Mouse (Mus musculus): Measurements from ENCODE around the gene Akr1c13. TPM values are rescaled to one million over a fixed set of nuclear protein-coding genes. Genes with fewer than 3 reads are reported as not detected.
A peak's percentile ranks its signal among the peaks of the same experiment; 100 is the strongest.

Gene Akr1c13
- 3.7 and 6.0 TPM in 2 replicates for polyA plus RNA-seq (2012; rRNA removed)

GRCm38 (mm10) chr13:4190904-4191303 lies at the start of gene Akr1c13:
Akr1c13 (plus strand) TSS chr13:4191150.
- TF ChIP-seq CTCF (IDR thresholded peaks at IDR 0.05; ENCODE audit: borderline replicate concordance, control insufficient read depth, extremely low read depth, insufficient read depth, low read length, poor library complexity) (no peak), POLR2A (IDR thresholded peaks at IDR 0.05; ENCODE audit: control insufficient read depth, extremely low read depth, insufficient read depth, low read length, poor library complexity) (no peak)
- DNase-seq: peak; percentile 9
- no peak within 1 kb of the TSS for H3K27ac ChIP-seq (ENCODE audit: control insufficient read depth, insufficient read depth, low read length)
- H3K36me3 ChIP-seq (ENCODE audit: control insufficient read depth, insufficient read depth, low read length): no peaks in the 10 kb centered on the region
- H3K27me3 ChIP-seq (ENCODE audit: control insufficient read depth, insufficient read depth, low read length): no peaks in the 10 kb centered on the region
- 44% methylated on average over 3 of the region's 3 CpGs for WGBS
- no peak within 1 kb of the TSS for H3K4me3 ChIP-seq (ENCODE audit: control insufficient read depth, insufficient read depth, low read length)
- no peaks in the 10 kb centered on the region for H3K4me1 ChIP-seq (replicated peaks; ENCODE audit: control insufficient read depth, insufficient read depth, low read length)

GRCm38 (mm10) chr13:4144261-4144660 lies 46.7 kb upstream of the Akr1c13 start:
- Histone ChIP-seq H3K36me3 (ENCODE audit: control insufficient read depth, insufficient read depth, low read length) (no peaks in the 10 kb centered on the region), H3K4me3 (ENCODE audit: control insufficient read depth, insufficient read depth, low read length) (no peak overlapping the region), H3K27me3 (ENCODE audit: control insufficient read depth, insufficient read depth, low read length) (no peaks in the 10 kb centered on the region), H3K4me1 (replicated peaks; ENCODE audit: control insufficient read depth, insufficient read depth, low read length) (no peaks in the 10 kb centered on the region), H3K27ac (ENCODE audit: control insufficient read depth, insufficient read depth, low read length) (no peak overlapping the region)
- WGBS: 86% methylated on average over 1 of the region's 1 CpGs
- DNase-seq: no peak
- TF ChIP-seq POLR2A (IDR thresholded peaks at IDR 0.05; ENCODE audit: control insufficient read depth, extremely low read depth, insufficient read depth, low read length, poor library complexity) (no peak), CTCF (IDR thresholded peaks at IDR 0.05; ENCODE audit: borderline replicate concordance, control insufficient read depth, extremely low read depth, insufficient read depth, low read length, poor library complexity) (no peak)

GRCm38 (mm10) chr13:4150518-4150917 lies 40.4 kb upstream of the Akr1c13 start, which contains the start of gene Akr1c18:
Akr1c18 (minus strand) TSS chr13:4150654.
- no peak within 1 kb of the TSS for H3K4me3 ChIP-seq (ENCODE audit: control insufficient read depth, insufficient read depth, low read length)
- no peak for DNase-seq
- no peak for TF ChIP-seq POLR2A (IDR thresholded peaks at IDR 0.05; ENCODE audit: control insufficient read depth, extremely low read depth, insufficient read depth, low read length, poor library complexity)
- no peak for TF ChIP-seq CTCF (IDR thresholded peaks at IDR 0.05; ENCODE audit: borderline replicate concordance, control insufficient read depth, extremely low read depth, insufficient read depth, low read length, poor library complexity)
- no peaks in the 10 kb centered on the region for H3K36me3 ChIP-seq (ENCODE audit: control insufficient read depth, insufficient read depth, low read length)
- no peaks in the 10 kb centered on the region for H3K27me3 ChIP-seq (ENCODE audit: control insufficient read depth, insufficient read depth, low read length)
- H3K27ac ChIP-seq (ENCODE audit: control insufficient read depth, insufficient read depth, low read length): no peak within 1 kb of the TSS
- H3K4me1 ChIP-seq (replicated peaks; ENCODE audit: control insufficient read depth, insufficient read depth, low read length): no peaks in the 10 kb centered on the region
- WGBS: 88% methylated on average over 5 of the region's 5 CpGs

- Histone ChIP-seq H3K4me3 (ENCODE audit: control insufficient read depth, insufficient read depth, low read length) (no peak overlapping the region), H3K27me3 (ENCODE audit: control insufficient read depth, insufficient read depth, low read length) (no peaks in the 10 kb centered on the region), H3K4me1 (replicated peaks; ENCODE audit: control insufficient read depth, insufficient read depth, low read length) (no peaks in the 10 kb centered on the region), H3K36me3 (ENCODE audit: control insufficient read depth, insufficient read depth, low read length) (no peaks in the 10 kb centered on the region), H3K27ac (ENCODE audit: control insufficient read depth, insufficient read depth, low read length) (no peak overlapping the region)
- TF ChIP-seq POLR2A (IDR thresholded peaks at IDR 0.05; ENCODE audit: control insufficient read depth, extremely low read depth, insufficient read depth, low read length, poor library complexity): no peak
- TF ChIP-seq CTCF (IDR thresholded peaks at IDR 0.05; ENCODE audit: borderline replicate concordance, control insufficient read depth, extremely low read depth, insufficient read depth, low read length, poor library complexity): no peak
- DNase-seq: no peak
- 49% methylated on average over 2 of the region's 2 CpGs for WGBS
Observed at GRCm38 (mm10) chr13:4152908-4153307, 38.0 kb upstream of the Akr1c13 start.

GRCm38 (mm10) chr13:4153593-4153992 lies 37.4 kb upstream of the Akr1c13 start:
- H3K4me3 ChIP-seq (ENCODE audit: control insufficient read depth, insufficient read depth, low read length): no peak overlapping the region
- 81% methylated on average over 3 of the region's 3 CpGs for WGBS
- H3K36me3 ChIP-seq (ENCODE audit: control insufficient read depth, insufficient read depth, low read length): no peaks in the 10 kb centered on the region
- TF ChIP-seq CTCF (IDR thresholded peaks at IDR 0.05; ENCODE audit: borderline replicate concordance, control insufficient read depth, extremely low read depth, insufficient read depth, low read length, poor library complexity) (no peak), POLR2A (IDR thresholded peaks at IDR 0.05; ENCODE audit: control insufficient read depth, extremely low read depth, insufficient read depth, low read length, poor library complexity) (no peak)
- DNase-seq: no peak
- H3K4me1 ChIP-seq (replicated peaks; ENCODE audit: control insufficient read depth, insufficient read depth, low read length): no peaks in the 10 kb centered on the region
- H3K27me3 ChIP-seq (ENCODE audit: control insufficient read depth, insufficient read depth, low read length): no peaks in the 10 kb centered on the region
- no peak overlapping the region for H3K27ac ChIP-seq (ENCODE audit: control insufficient read depth, insufficient read depth, low read length)

GRCm38 (mm10) chr13:4155286-4155685 lies 35.7 kb upstream of the Akr1c13 start:
- TF ChIP-seq CTCF (IDR thresholded peaks at IDR 0.05; ENCODE audit: borderline replicate concordance, control insufficient read depth, extremely low read depth, insufficient read depth, low read length, poor library complexity) (no peak), POLR2A (IDR thresholded peaks at IDR 0.05; ENCODE audit: control insufficient read depth, extremely low read depth, insufficient read depth, low read length, poor library complexity) (no peak)
- Histone ChIP-seq H3K4me1 (replicated peaks; ENCODE audit: control insufficient read depth, insufficient read depth, low read length) (no peaks in the 10 kb centered on the region), H3K36me3 (ENCODE audit: control insufficient read depth, insufficient read depth, low read length) (no peaks in the 10 kb centered on the region), H3K27ac (ENCODE audit: control insufficient read depth, insufficient read depth, low read length) (no peak overlapping the region), H3K27me3 (ENCODE audit: control insufficient read depth, insufficient read depth, low read length) (no peaks in the 10 kb centered on the region), H3K4me3 (ENCODE audit: control insufficient read depth, insufficient read depth, low read length) (no peak overlapping the region)
- 87% methylated on average over 2 of the region's 2 CpGs for WGBS
- DNase-seq: no peak

- no peak for DNase-seq
- Histone ChIP-seq H3K4me1 (replicated peaks; ENCODE audit: control insufficient read depth, insufficient read depth, low read length) (no peaks in the 10 kb centered on the region), H3K27me3 (ENCODE audit: control insufficient read depth, insufficient read depth, low read length) (no peaks in the 10 kb centered on the region), H3K4me3 (ENCODE audit: control insufficient read depth, insufficient read depth, low read length) (no peak overlapping the region), H3K36me3 (ENCODE audit: control insufficient read depth, insufficient read depth, low read length) (no peaks in the 10 kb centered on the region), H3K27ac (ENCODE audit: control insufficient read depth, insufficient read depth, low read length) (no peak overlapping the region)
- WGBS: 30% methylated on average over 1 of the region's 1 CpGs
- no peak for TF ChIP-seq POLR2A (IDR thresholded peaks at IDR 0.05; ENCODE audit: control insufficient read depth, extremely low read depth, insufficient read depth, low read length, poor library complexity)
- no peak for TF ChIP-seq CTCF (IDR thresholded peaks at IDR 0.05; ENCODE audit: borderline replicate concordance, control insufficient read depth, extremely low read depth, insufficient read depth, low read length, poor library complexity)
Observed at GRCm38 (mm10) chr13:4168006-4168405, 22.9 kb upstream of the Akr1c13 start.

Data from thymus, adult 2 months (tissue).